Mouse (Mus musculus): ENCODE results near the gene Gpr35. TPM values are rescaled to one million over a fixed set of nuclear protein-coding genes. Genes with fewer than 3 reads are reported as not detected.
"Not testable (repeated sequence)": the region's sequence is repeated elsewhere in the genome, so short reads cannot be mapped to it uniquely, and the experiment has no call there.

Gpr35 gene
- polyA plus RNA-seq, 1 experiment from 2014 or later: 0.54 TPM

DNA sequence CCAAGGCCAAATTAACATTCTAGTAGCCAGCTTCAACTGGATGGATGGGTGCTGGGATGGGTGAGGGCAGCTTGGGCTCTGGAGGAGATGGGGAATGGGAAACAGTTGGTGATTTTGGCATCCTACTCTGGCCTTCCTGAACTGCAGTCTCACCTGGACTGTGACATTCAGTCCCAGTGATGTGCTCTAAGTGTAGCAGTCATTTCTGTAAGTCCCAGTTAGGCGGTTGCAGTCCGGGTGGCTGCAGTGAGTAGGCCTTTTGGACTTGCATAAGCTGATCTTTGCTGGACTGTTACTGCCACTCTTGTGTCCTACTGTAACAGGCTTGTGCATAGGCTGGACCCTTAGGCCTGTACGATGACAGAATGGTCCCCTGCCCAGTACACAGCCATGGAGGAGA is 2.7 kb upstream of the Gpr35 start:
- Histone ChIP-seq H3K4me1 (ENCODE audit: control insufficient read depth in 2 of 2, insufficient read depth in 2 of 2, low read length in 2 of 2) (no peaks in the 10 kb centered on the region), H3K9me3 (ENCODE audit: control insufficient read depth, low read length) (no peaks in the 10 kb centered on the region), H3K27ac (replicated peaks in 1 of 2; ENCODE audit: control insufficient read depth in 1 of 2, insufficient read depth in 1 of 2, low read depth in 2 of 2, low read length in 2 of 2) (no peak overlapping the region), H3K27me3 (ENCODE audit: control insufficient read depth, insufficient read depth, low read length) (no peaks in the 10 kb centered on the region), H3K9ac (ENCODE audit: low read length) (no peak overlapping the region), H3K36me3 (ENCODE audit: control insufficient read depth, insufficient read depth, low read length) (peaks cover 59% of the 10 kb centered on the region), H3K4me3 (ENCODE audit: control insufficient read depth in 1 of 2, insufficient read depth in 1 of 2, low read depth in 1 of 2, low read length in 2 of 2) (no peak overlapping the region), H3K4me2 (ENCODE audit: low read length) (no peak overlapping the region)
- 87% methylated on average over 3 of the region's 3 CpGs for WGBS
- no peak for ATAC-seq (ENCODE audit: insufficient number of reproducible peaks, insufficient read depth, low FRiP score, low read depth)

DNA sequence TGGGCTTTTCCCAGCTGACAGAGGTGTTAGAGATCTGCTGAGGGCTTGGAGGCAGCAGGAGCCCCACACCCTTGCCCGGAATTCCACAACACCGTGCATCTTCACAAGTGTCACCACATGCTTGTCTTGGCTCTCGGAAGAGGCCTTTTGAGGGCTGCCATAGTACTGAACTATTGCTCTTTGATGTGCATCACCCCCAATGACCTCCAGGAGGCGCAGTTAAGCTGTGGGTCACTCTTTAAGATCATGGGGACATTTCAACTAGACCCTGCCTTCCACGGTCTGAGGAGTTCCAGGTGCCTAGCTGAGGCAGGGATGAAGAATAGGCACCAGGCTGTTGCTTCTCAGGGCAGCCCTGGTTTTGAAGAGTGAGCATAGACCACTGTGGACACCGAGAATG is 1.2 kb upstream of the Gpr35 start:
- Histone ChIP-seq H3K4me2 (ENCODE audit: low read length) (no peak overlapping the region), H3K9me3 (ENCODE audit: control insufficient read depth, low read length) (no peaks in the 10 kb centered on the region), H3K4me3 (ENCODE audit: control insufficient read depth in 1 of 2, insufficient read depth in 1 of 2, low read depth in 1 of 2, low read length in 2 of 2) (no peak overlapping the region), H3K36me3 (ENCODE audit: control insufficient read depth, insufficient read depth, low read length) (peaks cover 44% of the 10 kb centered on the region), H3K9ac (ENCODE audit: low read length) (no peak overlapping the region), H3K27me3 (ENCODE audit: control insufficient read depth, insufficient read depth, low read length) (no peaks in the 10 kb centered on the region), H3K27ac (replicated peaks in 1 of 2; ENCODE audit: control insufficient read depth in 1 of 2, insufficient read depth in 1 of 2, low read depth in 2 of 2, low read length in 2 of 2) (no peak overlapping the region), H3K4me1 (ENCODE audit: control insufficient read depth in 2 of 2, insufficient read depth in 2 of 2, low read length in 2 of 2) (no peaks in the 10 kb centered on the region)
- 41% methylated on average over 6 of the region's 6 CpGs for WGBS
- no peak for ATAC-seq (ENCODE audit: insufficient number of reproducible peaks, insufficient read depth, low FRiP score, low read depth)

DNA sequence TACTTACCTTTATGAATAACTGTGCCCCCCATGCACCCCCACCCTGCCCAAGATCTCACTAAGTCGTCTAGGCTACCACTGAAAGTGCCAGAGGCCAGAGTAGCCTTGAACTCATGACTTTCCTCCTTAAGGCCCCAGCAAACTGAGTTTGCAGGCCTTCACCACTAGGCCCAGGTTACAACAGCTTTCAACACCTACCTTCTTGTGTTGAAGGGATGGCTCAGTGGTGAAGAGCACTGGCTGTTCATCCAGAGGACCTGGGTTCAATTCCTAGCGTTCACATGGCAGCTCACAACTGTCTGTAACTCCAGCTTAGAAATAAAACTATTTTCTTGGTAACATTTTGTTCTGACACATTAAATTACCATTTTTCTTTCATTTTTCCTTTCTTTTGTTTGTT is 3.0 kb downstream of the Gpr35 start:
- Histone ChIP-seq H3K27ac (replicated peaks in 1 of 2; ENCODE audit: control insufficient read depth in 1 of 2, insufficient read depth in 1 of 2, low read depth in 2 of 2, low read length in 2 of 2) (no peak overlapping the region), H3K4me2 (ENCODE audit: low read length) (no peak overlapping the region), H3K4me3 (ENCODE audit: control insufficient read depth in 1 of 2, insufficient read depth in 1 of 2, low read depth in 1 of 2, low read length in 2 of 2) (no peak overlapping the region), H3K36me3 (ENCODE audit: control insufficient read depth, insufficient read depth, low read length) (peaks cover 4% of the 10 kb centered on the region; the same call in 1 of the 2 replicates), H3K9ac (ENCODE audit: low read length) (no peak overlapping the region), H3K27me3 (ENCODE audit: control insufficient read depth, insufficient read depth, low read length) (no peaks in the 10 kb centered on the region), H3K9me3 (ENCODE audit: control insufficient read depth, low read length) (no peaks in the 10 kb centered on the region), H3K4me1 (ENCODE audit: control insufficient read depth in 2 of 2, insufficient read depth in 2 of 2, low read length in 2 of 2) (no peaks in the 10 kb centered on the region)
- no peak for ATAC-seq (ENCODE audit: insufficient number of reproducible peaks, insufficient read depth, low FRiP score, low read depth)
- WGBS: 47% methylated on average over 2 of the region's 2 CpGs

DNA sequence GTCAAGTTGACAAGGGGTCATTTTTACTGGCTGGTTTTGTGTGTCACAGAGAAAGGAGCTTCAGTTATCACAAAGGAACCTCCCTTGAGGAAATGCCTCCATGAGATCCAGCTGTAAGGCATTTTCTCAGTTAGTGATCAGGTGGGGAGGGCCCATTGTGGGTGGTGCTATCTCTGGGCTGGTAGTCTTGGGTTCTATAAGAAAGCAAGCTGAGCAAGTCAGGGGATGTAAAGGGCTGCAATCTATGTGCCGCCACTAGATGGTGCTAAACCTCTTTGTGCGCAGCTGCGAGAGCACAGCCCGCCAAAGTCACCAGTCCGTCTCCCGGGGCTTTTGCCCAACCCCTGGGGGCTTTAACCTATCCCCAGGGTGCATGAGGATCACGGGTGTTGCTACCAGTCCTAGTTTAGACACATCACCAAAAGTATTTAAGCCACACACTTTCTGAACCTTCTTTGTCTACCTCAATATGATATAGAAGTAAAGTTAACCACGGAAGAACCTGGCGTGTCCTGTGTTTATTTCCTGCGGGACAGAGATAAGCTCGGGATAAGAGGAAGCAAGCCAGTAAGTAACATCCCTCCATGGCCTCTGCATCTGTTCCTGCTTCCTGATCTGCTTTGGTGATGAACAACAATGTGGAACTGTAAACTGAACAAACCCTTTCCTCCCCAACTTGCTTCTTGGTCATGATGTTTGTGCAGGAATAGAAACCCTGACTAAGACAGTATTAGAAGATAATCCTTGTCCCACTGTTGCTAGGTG is 6.1 kb downstream of the Gpr35 start:
- not testable (repeated sequence) for H3K4me1 ChIP-seq (ENCODE audit: control insufficient read depth in 2 of 2, insufficient read depth in 2 of 2, low read length in 2 of 2); H3K27ac ChIP-seq (replicated peaks in 1 of 2; ENCODE audit: control insufficient read depth in 1 of 2, insufficient read depth in 1 of 2, low read depth in 2 of 2, low read length in 2 of 2); H3K9ac ChIP-seq (ENCODE audit: low read length); H3K36me3 ChIP-seq (ENCODE audit: control insufficient read depth, insufficient read depth, low read length); H3K27me3 ChIP-seq (ENCODE audit: control insufficient read depth, insufficient read depth, low read length); H3K9me3 ChIP-seq (ENCODE audit: control insufficient read depth, low read length); ATAC-seq (ENCODE audit: insufficient number of reproducible peaks, insufficient read depth, low FRiP score, low read depth); H3K4me3 ChIP-seq (ENCODE audit: control insufficient read depth in 1 of 2, insufficient read depth in 1 of 2, low read depth in 1 of 2, low read length in 2 of 2)
- H3K4me2 ChIP-seq (ENCODE audit: low read length): peak overlapping the region; percentile 52
- WGBS: 3% methylated on average over 11 of the region's 11 CpGs

DNA sequence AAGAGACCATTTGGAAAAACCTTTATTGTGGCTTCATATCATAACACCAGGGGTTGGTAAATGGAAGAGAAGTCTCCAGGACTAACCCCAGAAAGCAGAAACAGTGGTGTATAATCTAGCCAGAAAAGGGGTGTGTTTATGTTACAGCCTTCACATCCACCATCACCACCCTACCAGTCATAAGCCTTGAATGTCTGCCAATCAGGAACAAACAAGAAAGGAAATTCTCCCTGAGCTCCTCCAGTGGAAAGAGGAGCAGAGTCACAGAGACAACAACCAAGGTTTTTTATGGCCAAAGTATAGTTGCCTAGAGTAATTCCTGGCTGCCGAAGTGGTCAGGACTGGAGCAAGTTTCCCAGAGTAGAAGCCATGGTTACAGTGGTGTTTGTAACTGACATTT is 8.3 kb downstream of the Gpr35 start:
- no peak overlapping the region for H3K27ac ChIP-seq (replicated peaks in 1 of 2; ENCODE audit: control insufficient read depth in 1 of 2, insufficient read depth in 1 of 2, low read depth in 2 of 2, low read length in 2 of 2)
- no peaks in the 10 kb centered on the region for H3K9me3 ChIP-seq (ENCODE audit: control insufficient read depth, low read length)
- H3K4me1 ChIP-seq (ENCODE audit: control insufficient read depth in 2 of 2, insufficient read depth in 2 of 2, low read length in 2 of 2): no peaks in the 10 kb centered on the region
- H3K4me2 ChIP-seq (ENCODE audit: low read length): no peak overlapping the region
- no peaks in the 10 kb centered on the region; the same call in 1 of the 2 replicates for H3K27me3 ChIP-seq (ENCODE audit: control insufficient read depth, insufficient read depth, low read length)
- H3K36me3 ChIP-seq (ENCODE audit: control insufficient read depth, insufficient read depth, low read length): no peaks in the 10 kb centered on the region
- 89% methylated on average over 1 of the region's 1 CpGs for WGBS
- no peak overlapping the region for H3K9ac ChIP-seq (ENCODE audit: low read length)
- ATAC-seq (ENCODE audit: insufficient number of reproducible peaks, insufficient read depth, low FRiP score, low read depth): no peak
- no peak overlapping the region for H3K4me3 ChIP-seq (ENCODE audit: control insufficient read depth in 1 of 2, insufficient read depth in 1 of 2, low read depth in 1 of 2, low read length in 2 of 2)

DNA sequence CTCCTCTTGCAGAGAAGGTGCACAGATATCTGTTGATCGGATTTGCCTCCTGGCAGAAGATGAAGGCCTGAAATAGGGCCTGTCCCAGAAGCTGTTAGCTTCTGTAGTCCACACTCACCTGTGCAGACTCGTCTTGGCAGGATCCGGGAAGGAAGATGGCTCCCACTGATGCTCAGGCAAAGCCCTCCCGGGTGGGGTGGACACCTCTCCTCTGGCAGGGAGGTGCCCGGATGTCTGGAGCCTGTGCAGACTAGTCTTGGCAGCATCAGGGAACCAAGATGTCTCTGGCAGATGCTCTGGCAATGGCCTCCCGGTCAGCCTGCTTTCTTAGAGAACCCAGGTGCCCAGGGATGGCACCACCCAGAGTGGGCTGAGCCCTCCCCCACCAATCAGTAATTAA is 20.1 kb downstream of the Gpr35 start:
- 79% methylated on average over 6 of the region's 6 CpGs for WGBS
- not testable (repeated sequence) for H3K4me2 ChIP-seq (ENCODE audit: low read length); H3K4me1 ChIP-seq (ENCODE audit: control insufficient read depth in 2 of 2, insufficient read depth in 2 of 2, low read length in 2 of 2); ATAC-seq (ENCODE audit: insufficient number of reproducible peaks, insufficient read depth, low FRiP score, low read depth); H3K4me3 ChIP-seq (ENCODE audit: control insufficient read depth in 1 of 2, insufficient read depth in 1 of 2, low read depth in 1 of 2, low read length in 2 of 2); H3K9ac ChIP-seq (ENCODE audit: low read length); H3K27ac ChIP-seq (replicated peaks in 1 of 2; ENCODE audit: control insufficient read depth in 1 of 2, insufficient read depth in 1 of 2, low read depth in 2 of 2, low read length in 2 of 2); H3K36me3 ChIP-seq (ENCODE audit: control insufficient read depth, insufficient read depth, low read length); H3K9me3 ChIP-seq (ENCODE audit: control insufficient read depth, low read length); H3K27me3 ChIP-seq (ENCODE audit: control insufficient read depth, insufficient read depth, low read length)

DNA sequence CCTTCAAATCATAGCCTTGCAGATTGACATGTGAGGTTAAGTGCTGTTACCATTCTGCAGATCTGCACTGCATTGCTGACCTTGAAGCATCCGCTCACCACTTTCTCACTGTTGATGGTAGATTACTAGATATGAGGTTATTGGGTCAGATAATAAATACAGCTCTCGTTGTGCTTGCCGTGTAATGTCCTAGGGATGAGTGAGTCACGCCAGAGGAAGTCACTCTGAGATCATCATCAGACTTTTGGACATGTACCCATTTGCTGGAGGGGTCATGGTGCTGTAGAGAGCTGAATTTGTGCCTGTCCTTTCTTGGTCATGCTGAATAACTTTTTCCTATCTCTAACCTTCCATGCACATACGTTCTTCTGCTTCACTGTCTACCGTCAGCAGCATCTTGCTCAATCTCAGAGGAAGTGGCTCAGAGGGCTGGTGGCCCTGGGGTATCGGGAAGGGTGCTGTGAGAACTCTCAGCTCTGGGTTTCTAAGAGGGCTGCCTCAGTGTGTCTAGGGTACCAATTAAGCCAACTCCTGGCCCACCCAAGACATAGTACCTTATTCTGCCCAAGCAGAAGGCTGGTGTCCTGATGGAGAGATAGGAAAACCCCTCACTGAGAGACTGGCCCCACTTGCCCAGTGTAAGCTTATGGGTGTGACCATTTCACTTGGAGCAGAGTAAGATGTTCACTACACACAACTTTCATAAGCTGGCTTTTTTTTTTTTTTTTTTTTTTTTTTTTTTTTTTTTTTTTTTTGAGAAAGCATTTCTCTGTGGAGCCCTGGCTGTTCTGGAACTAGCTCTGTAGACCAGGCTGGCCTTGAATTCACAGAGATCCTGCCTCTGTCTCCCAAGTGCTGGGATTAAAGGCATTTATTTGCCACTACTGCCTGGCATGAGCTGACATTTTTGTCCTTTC is 21.5 kb downstream of the Gpr35 start:
- H3K9ac ChIP-seq (ENCODE audit: low read length): no peak overlapping the region
- H3K27me3 ChIP-seq (ENCODE audit: control insufficient read depth, insufficient read depth, low read length): no peaks in the 10 kb centered on the region
- no peaks in the 10 kb centered on the region for H3K36me3 ChIP-seq (ENCODE audit: control insufficient read depth, insufficient read depth, low read length)
- no peak overlapping the region for H3K4me2 ChIP-seq (ENCODE audit: low read length)
- H3K4me1 ChIP-seq (ENCODE audit: control insufficient read depth in 2 of 2, insufficient read depth in 2 of 2, low read length in 2 of 2): peaks cover 13 to 18% of the 10 kb centered on the region in 2 experiments
- WGBS: 66% methylated on average over 7 of the region's 7 CpGs
- H3K9me3 ChIP-seq (ENCODE audit: control insufficient read depth, low read length): no peaks in the 10 kb centered on the region
- H3K4me3 ChIP-seq (ENCODE audit: control insufficient read depth in 1 of 2, insufficient read depth in 1 of 2, low read depth in 1 of 2, low read length in 2 of 2): no peak overlapping the region
- no peak for ATAC-seq (ENCODE audit: insufficient number of reproducible peaks, insufficient read depth, low FRiP score, low read depth)
- H3K27ac ChIP-seq (replicated peaks in 1 of 2; ENCODE audit: control insufficient read depth in 1 of 2, insufficient read depth in 1 of 2, low read depth in 2 of 2, low read length in 2 of 2): peak overlapping the region in 1 of 2 experiments; percentile 51; a peak in 2 of 4 replicates
